Mouse (Mus musculus) cerebellum, adult 11-12 months (tissue): ENCODE data around the gene Golm1.

ENCODE experiments used
- DNase-seq: peaks from one replicate; pipeline ENCODE4 v3.0.0; 2022

Golm1 gene

GRCm38 (mm10) chr13:59674761-59675150 lies 855 bp downstream of the Golm1 start:
- no peak for DNase-seq

DNA sequence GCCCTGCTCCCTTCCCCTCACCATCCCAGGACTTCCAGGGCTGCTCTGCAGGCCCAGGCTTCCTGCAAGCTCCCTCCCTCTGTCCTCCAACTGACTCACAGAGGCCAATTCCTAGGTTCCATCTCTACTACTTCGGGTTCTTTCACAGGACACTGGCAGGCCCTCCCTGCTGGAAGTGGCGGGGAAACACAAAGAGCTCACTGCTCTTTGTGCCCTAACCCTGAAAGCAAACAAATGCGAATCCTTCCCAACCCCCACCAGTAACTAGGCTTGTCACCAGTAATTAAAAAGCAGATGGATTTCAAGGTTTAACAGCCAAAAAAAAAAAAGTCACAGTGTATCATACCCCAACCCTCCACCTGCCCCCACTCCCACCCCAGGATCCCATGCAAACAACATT lies 1.4 kb downstream of the Golm1 start:
- DNase-seq: no peak

- DNase-seq: no peak
Measured at GRCm38 (mm10) chr13:59673597-59673996, 2.0 kb downstream of the Golm1 start.

- no peak for DNase-seq
Measured at GRCm38 (mm10) chr13:59672248-59672647, 3.4 kb downstream of the Golm1 start.

- no peak for DNase-seq
Measured at GRCm38 (mm10) chr13:59671521-59671920, 4.1 kb downstream of the Golm1 start.

DNA sequence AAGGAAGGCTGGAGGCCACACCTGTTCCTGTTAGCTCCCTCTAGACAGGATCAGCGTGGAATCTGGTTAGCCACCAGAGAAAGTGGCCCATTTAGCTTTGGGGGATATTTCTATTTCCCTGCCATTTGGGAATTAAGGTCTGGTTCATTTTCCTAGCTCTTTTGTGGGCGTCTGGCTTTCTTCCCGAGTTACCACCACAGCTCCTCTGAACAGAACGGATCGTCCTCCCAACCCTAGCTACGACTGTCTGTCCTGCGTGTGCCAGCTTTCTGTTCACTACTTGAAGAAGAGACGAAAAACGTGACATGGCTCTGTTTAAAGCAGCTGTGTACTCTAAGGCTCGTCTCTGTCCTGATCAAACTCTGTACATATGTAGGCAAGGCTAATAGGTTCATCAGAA lies 5.7 kb downstream of the Golm1 start:
- DNase-seq: no peak

GRCm38 (mm10) chr13:59668501-59669093 lies 7.0 kb downstream of the Golm1 start:
- no peak for DNase-seq

DNA sequence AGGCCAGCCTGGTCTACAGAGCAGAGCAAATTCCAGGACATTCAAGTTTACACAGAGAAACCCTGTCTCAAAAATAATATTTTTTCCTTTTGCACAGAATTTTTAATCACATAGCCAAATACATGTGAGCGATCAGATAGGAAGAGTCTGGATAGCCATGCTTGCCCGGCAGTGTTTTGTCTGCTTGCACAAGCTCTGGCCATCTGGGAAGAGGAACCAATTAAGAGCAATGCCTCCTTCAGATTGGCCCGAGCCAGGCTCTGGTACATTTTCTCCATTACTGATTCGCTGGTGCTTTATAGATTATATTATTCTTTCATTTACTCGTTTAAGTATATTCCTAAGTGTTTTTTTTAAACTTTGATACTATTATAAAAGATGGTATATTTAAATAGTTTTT lies 7.8 kb downstream of the Golm1 start:
- DNase-seq: no peak

DNA sequence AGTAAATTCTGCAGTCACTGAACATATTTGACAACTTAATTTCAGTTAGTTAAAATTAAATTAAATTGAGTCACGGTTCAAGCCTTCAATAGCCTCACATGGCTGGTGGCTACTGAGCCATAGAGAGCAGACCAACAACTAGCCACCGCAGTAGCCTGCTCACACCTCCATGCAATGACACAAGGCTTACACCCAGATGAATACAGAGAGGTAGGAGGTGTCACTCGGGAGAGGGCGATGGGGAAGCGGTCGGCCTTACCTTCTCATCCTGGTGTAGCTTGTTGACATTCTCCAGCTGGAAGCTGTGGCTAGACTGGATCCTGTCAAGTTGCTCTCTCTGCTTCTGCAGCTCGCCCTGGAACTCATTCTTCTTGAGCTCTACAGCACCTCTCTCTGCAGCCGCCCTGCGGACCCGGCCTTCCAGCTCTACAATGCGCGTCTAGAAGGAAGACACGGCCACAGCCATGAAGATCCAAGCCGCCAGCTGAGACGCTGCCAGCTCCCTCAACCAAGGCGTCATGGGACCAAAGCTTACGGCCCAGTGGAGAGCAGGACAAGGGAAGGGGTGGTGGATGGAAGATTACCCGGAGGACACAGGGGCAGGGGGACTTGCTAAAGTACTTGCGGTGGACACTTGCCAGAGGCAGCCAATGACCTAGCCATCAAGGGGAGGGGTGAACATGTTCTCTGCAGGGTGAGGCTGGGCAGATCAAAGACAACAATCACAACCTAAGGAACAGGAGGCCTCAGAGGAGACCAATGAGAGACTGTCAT lies 11.5 kb downstream of the Golm1 start:
- no peak for DNase-seq

GRCm38 (mm10) chr13:59661966-59662365 lies 13.6 kb downstream of the Golm1 start:
- DNase-seq: no peak

- peak; percentile 5 for DNase-seq
Measured at GRCm38 (mm10) chr13:59661387-59661786, 14.2 kb downstream of the Golm1 start.

DNA sequence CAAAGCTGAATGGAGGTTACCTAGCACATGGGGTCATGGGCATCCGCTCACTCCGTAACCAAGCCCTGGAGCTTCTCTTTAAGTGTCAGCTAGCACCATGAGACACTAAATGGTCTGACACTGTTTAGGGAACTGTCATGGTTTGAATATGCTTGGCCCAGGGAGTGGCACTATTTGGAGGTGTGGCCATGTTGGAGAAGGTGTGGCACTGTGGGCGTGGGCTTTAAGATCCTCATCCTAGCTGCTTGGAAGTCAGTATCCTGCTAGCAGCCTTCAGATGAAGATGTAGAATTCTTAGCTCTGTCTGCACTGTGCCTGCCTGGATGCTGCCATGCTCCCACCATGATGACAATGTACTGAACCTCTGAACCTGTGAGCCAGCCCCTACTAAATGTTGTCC lies 15.2 kb downstream of the Golm1 start:
- DNase-seq: no peak

DNA sequence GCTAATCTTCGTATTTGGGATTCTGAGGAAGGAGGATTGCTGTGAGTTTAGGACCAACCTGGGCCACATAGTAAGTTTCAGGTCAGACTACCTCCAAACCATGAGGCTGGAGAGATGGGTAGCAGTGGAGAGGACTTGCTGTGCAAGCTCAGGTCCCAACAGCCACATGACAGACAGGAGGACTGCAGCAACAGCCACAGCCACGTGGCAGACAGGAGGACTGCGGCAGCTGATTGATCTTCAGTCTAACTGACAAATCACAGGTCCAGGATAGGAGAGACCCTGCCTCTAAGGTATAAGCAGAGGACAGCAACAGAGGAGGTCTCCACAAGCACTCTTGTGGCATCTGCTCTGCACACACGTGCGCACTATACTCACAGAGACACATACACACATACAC lies 17.8 kb downstream of the Golm1 start:
- no peak for DNase-seq

DNA sequence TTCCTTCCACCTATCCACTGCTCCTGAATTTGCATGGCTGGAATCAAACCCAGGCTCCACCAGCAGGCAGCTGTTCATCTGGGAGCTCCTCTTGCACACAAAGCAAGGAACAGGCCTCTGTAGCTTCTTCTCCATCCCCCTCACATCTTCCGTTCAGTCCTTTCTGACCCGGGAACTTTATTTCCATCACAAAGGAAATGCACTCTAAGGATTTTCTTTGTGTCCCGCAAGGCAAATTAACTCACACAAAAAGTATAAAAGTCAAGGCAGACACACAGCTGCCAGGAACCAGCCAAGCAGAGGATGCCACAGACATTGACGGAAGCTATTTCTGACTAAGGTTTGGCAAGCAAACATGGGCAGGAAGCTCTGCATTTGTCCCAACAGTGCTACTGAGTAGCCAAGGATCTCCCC lies 18.6 kb downstream of the Golm1 start:
- no peak for DNase-seq

- DNase-seq: no peak
Measured at GRCm38 (mm10) chr13:59656316-59656832, 19.2 kb downstream of the Golm1 start.

DNA sequence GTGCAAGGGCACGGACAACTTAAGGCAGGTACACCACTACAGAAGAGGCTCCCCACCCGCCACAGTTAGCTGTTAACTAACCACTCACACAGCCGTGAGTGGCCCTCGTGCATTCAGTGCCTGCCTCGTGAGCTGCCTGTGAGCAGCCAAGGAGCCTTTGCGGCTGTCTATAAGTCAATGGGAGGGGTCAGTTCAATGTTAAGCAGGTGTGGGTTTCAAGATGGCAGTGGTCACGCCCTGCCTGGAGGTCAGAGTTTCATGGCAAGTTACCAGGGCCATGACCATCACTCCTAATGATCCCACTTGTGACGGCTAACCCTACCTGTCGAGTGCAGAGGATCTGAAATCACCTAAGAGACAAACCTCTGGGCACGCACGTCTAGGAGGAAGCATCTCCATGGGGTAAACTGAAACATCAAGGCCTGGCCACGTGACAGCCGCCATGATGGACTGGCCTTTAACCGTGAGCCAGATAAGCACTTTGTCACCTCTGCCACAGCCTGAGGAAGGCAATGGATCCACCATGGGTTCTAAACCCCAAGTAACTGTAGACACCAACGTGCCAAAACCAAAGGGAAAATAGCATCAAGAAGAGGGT lies 19.8 kb downstream of the Golm1 start:
- no peak for DNase-seq

- DNase-seq: no peak
Measured at GRCm38 (mm10) chr13:59654465-59654864, 21.1 kb downstream of the Golm1 start.

DNA sequence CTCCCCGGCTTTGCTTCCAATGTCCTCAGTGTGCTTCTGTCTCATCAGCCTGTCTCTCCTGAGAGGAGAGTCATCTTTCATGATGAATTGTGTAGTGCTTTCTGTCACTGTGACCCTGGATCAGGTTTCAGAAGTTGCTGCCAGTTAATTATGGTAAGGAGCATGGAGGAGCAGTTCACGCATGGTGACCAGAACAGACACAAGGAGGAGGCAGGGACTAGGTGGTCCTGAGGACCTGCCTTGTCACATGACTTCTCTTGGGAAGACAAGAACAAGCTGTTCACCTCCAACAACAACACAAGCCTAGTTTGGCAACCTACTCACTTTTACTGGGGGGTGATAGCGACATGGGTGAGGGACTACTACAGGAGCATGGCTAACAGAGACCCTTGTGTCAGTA lies 22.5 kb downstream of the Golm1 start:
- DNase-seq: no peak

- no peak for DNase-seq
Measured at GRCm38 (mm10) chr13:59652651-59653050, 23.0 kb downstream of the Golm1 start.

GRCm38 (mm10) chr13:59649781-59650180 lies 25.8 kb downstream of the Golm1 start:
- no peak for DNase-seq

DNA sequence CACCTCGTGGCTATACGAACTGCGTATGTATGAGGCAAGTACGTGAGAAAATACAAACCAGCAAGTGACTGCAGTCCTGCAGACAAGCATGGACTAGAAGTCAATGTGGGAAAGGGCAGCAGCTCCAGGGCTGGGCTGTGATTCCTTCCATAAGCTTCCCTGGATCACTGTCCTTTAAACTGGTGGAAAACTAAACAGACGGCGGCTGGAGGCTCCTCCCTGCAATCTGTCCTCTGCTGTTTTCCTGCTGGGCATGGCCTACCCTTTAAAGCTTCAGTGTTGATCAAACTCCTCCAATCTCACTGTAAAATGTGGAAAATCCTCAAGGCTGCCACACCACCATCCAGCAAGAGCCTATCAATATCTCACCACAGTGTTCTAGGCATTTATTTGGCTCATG lies 27.0 kb downstream of the Golm1 start:
- peak; percentile 70 for DNase-seq

GRCm38 (mm10) chr13:59647484-59647883 lies 28.1 kb downstream of the Golm1 start:
- no peak for DNase-seq

DNA sequence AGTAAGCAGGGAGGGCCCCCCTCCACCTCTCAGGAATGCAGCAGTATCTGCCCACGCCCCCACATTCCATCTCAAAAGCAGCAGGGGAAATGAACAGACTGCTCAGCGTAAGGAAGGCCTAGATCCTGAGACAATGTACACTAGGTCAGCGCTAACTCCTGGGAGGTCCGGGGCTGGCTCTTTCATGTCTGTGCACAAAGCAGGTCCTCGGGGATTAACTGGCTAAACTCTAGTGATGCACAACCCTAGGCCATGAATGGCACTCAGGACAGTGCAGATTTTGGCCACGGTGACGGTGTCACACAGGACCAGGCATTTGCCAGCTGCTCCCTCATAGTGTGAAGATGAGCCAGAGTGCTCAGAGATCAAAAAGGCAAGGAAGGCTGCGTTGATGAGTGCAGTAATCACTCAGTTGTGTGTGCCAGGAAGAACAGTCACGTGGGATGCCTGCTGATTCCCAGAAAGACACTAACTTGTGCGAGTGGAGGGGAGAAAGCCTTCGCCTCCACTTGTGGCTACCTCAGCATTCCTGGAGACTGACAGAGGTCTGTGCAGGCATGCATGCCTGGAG lies 28.9 kb downstream of the Golm1 start:
- DNase-seq: peak; percentile 42

GRCm38 (mm10) chr13:59645491-59645890 lies 30.1 kb downstream of the Golm1 start:
- peak; percentile 8 for DNase-seq
